Mouse (Mus musculus) kidney, adult 2 months (tissue): Measurements from ENCODE around the gene Lsamp. TPM values are rescaled to one million over a fixed set of nuclear protein-coding genes. Genes with fewer than 3 reads are reported as not detected.

Experiments used
- DNase-seq: peaks from one replicate; pipeline ENCODE4 v3.0.0; 2021
- H3K27ac ChIP-seq: fragments of 200-500 bp; 2 replicates; pipeline ENCODE4 v1.5.1; 2012; ENCODE audit warnings: low read depth, low read length, control low read depth, inconsistent platforms; ENCODE audit not compliant: insufficient read depth
- H3K27me3 ChIP-seq: fragments of 200-500 bp; replicated peaks from 2 replicates; pipeline ENCODE4 v1.6.1; 2012; ENCODE audit warnings: mild to moderate bottlenecking, moderate library complexity, low read length, inconsistent platforms; ENCODE audit not compliant: control insufficient read depth, insufficient read depth
- H3K36me3 ChIP-seq: fragments of 200-500 bp; 2 replicates; pipeline ENCODE4 v1.6.1; 2012; ENCODE audit warnings: mild to moderate bottlenecking, moderate library complexity, low read length, inconsistent platforms; ENCODE audit not compliant: control insufficient read depth, insufficient read depth
- H3K4me1 ChIP-seq: fragments of 200-500 bp; 2 replicates; pipeline ENCODE4 v1.6.1; 2011; ENCODE audit warnings: low read length; ENCODE audit not compliant: control insufficient read depth, insufficient read depth
- H3K4me3 ChIP-seq: fragments of 200-500 bp; 2 replicates; pipeline ENCODE4 v1.5.1; 2011; ENCODE audit warnings: mild to moderate bottlenecking, low read depth, low read length, control low read depth; ENCODE audit not compliant: insufficient read depth
- CTCF ChIP-seq: fragments of 200-500 bp; conservative IDR thresholded peaks from 2 replicates; pipeline ENCODE4 v1.5.1; 2011; ENCODE audit warnings: low read depth, mild to moderate bottlenecking, control low read depth, low read length, moderate library complexity, mixed read lengths; ENCODE audit not compliant: insufficient read depth, insufficient read length
- POLR2A ChIP-seq: fragments of 200-500 bp; IDR thresholded peaks from one replicate; pipeline ENCODE4 v1.6.1; 2011; ENCODE audit warnings: low read depth, low read length, control low read depth
- WGBS: fragments of 180-500 bp; shearing (Covaris S2); methylation state at CpG from one replicate; pipeline ENCODE4 v1.1.7; 2018; 5-methylcytosine and 5-hydroxymethylcytosine counted together
- polyA plus RNA-seq: library from polyadenylated mRNA; depleted of rRNA; stranded (reverse); fragments of >200 nt; gene quantifications from 2 replicates; pipeline ENCODE4 v1.2.3, GENCODE M21; 2012

The Lsamp gene
- polyA plus RNA-seq, 1 experiment = 0.38 TPM

- no peaks in the 10 kb centered on the region for H3K27me3 ChIP-seq
- TF ChIP-seq POLR2A (no peak), CTCF (no peak)
- H3K27ac ChIP-seq = no peak overlapping the region
- H3K4me1 ChIP-seq = no peaks in the 10 kb centered on the region
- no peaks in the 10 kb centered on the region for H3K36me3 ChIP-seq
- WGBS = 82% methylated on average over 2 of the region's 2 CpGs
- no peak overlapping the region for H3K4me3 ChIP-seq
- no peak for DNase-seq
These were observed 1483.2 kb downstream of the Lsamp start for GRCm38 (mm10) chr16:41467391-41467790.

GRCm38 (mm10) chr16:41478694-41479093 is 1494.5 kb downstream of the Lsamp start:
- TF ChIP-seq POLR2A = no peak
- no peak for TF ChIP-seq CTCF
- no peak for DNase-seq
- Histone ChIP-seq H3K36me3 (no peaks in the 10 kb centered on the region), H3K4me3 (no peak overlapping the region), H3K27me3 (no peaks in the 10 kb centered on the region), H3K27ac (no peak overlapping the region), H3K4me1 (no peaks in the 10 kb centered on the region)
- 66% methylated on average over 5 of the region's 5 CpGs for WGBS

- WGBS = 82% methylated on average over 1 of the region's 1 CpGs
These were observed 1497.7 kb downstream of the Lsamp start for GRCm38 (mm10) chr16:41481832-41482231.

GRCm38 (mm10) chr16:41510915-41511552 is 1526.9 kb downstream of the Lsamp start:
- Histone ChIP-seq H3K27ac (no peak overlapping the region), H3K36me3 (no peaks in the 10 kb centered on the region), H3K4me3 (no peak overlapping the region), H3K27me3 (no peaks in the 10 kb centered on the region), H3K4me1 (no peaks in the 10 kb centered on the region)
- peak; percentile 20 for DNase-seq
- TF ChIP-seq CTCF (no peak), POLR2A (no peak)
- 14% methylated on average over 6 of the region's 6 CpGs for WGBS

More at GRCm38 (mm10) chr16:41481832-41482231, 1497.7 kb downstream of the Lsamp start:
- H3K4me1 ChIP-seq = no peaks in the 10 kb centered on the region
- no peaks in the 10 kb centered on the region for H3K36me3 ChIP-seq
- H3K4me3 ChIP-seq = no peak overlapping the region
- no peak overlapping the region for H3K27ac ChIP-seq
- no peaks in the 10 kb centered on the region for H3K27me3 ChIP-seq
- TF ChIP-seq POLR2A (no peak), CTCF (no peak)
- DNase-seq = no peak

- Histone ChIP-seq H3K27me3 (no peaks in the 10 kb centered on the region), H3K4me1 (no peaks in the 10 kb centered on the region), H3K4me3 (no peak overlapping the region), H3K36me3 (no peaks in the 10 kb centered on the region), H3K27ac (no peak overlapping the region)
- DNase-seq = no peak
- WGBS = 52% methylated on average over 4 of the region's 4 CpGs
- no peak for TF ChIP-seq POLR2A
- no peak for TF ChIP-seq CTCF
These were observed 1537.4 kb downstream of the Lsamp start for GRCm38 (mm10) chr16:41521566-41521965.

GRCm38 (mm10) chr16:41524266-41524665 is 1540.1 kb downstream of the Lsamp start:
- no peak for DNase-seq
- H3K27me3 ChIP-seq = no peaks in the 10 kb centered on the region
- no peaks in the 10 kb centered on the region for H3K36me3 ChIP-seq
- H3K27ac ChIP-seq = no peak overlapping the region
- WGBS = 59% methylated on average over 10 of the region's 10 CpGs
- no peak for TF ChIP-seq CTCF
- TF ChIP-seq POLR2A = no peak
- no peak overlapping the region for H3K4me3 ChIP-seq
- no peaks in the 10 kb centered on the region for H3K4me1 ChIP-seq

- no peaks in the 10 kb centered on the region for H3K27me3 ChIP-seq
- no peak for DNase-seq
- no peaks in the 10 kb centered on the region for H3K36me3 ChIP-seq
- TF ChIP-seq POLR2A (no peak), CTCF (no peak)
- H3K4me3 ChIP-seq = peak overlapping the region; percentile 31; the same call in 1 of the 2 replicates
- H3K4me1 ChIP-seq = no peaks in the 10 kb centered on the region
- no peak overlapping the region for H3K27ac ChIP-seq
- WGBS = 2% methylated on average over 38 of the region's 38 CpGs
These were observed 1548.7 kb downstream of the Lsamp start for GRCm38 (mm10) chr16:41532661-41533551.
